Mouse (Mus musculus) forebrain, embryonic 11.5 days (tissue): Measurements from ENCODE around the gene Myadm. TPM values are rescaled to one million over a fixed set of nuclear protein-coding genes. Genes with fewer than 3 reads are reported as not detected.
A peak's percentile ranks its signal among the peaks of the same experiment; 100 is the strongest.

Experiments used
- ATAC-seq: fragments of 200-750 bp; cut with Nextera tagmentation; replicated peaks from 2 replicates; pipeline ENCODE4 v1.8.0; 2017; ENCODE audit warnings: moderate TSS enrichment; ENCODE audit not compliant: low FRiP score
- DNase-seq: peaks from one replicate; pipeline ENCODE4 v3.0.0-alpha.2; 2017; ENCODE audit warnings: low spot score
- H3K27ac ChIP-seq: fragments of 300-500 bp; sonication (generic); 2 replicates; pipeline ENCODE4 v1.5.1; 2014; ENCODE audit warnings: low read depth, low read length
- H3K27me3 ChIP-seq: fragments of 300-500 bp; sonication (generic); 2 replicates; pipeline ENCODE4 v1.6.1; 2014; ENCODE audit warnings: mild to moderate bottlenecking, low read length, mixed read lengths; ENCODE audit not compliant: control insufficient read depth, insufficient read depth
- H3K36me3 ChIP-seq: fragments of 300-500 bp; sonication (generic); 2 replicates; pipeline ENCODE4 v1.6.1; 2014; ENCODE audit warnings: mild to moderate bottlenecking, low read length, moderate library complexity, mixed read lengths; ENCODE audit not compliant: control insufficient read depth, insufficient read depth
- H3K4me1 ChIP-seq: fragments of 300-500 bp; sonication (generic); replicated peaks from 2 replicates; pipeline ENCODE4 v1.6.1; 2014; ENCODE audit warnings: low read length, mixed read lengths; ENCODE audit not compliant: control insufficient read depth, insufficient read depth
- H3K4me2 ChIP-seq: fragments of 300-500 bp; sonication (generic); 2 replicates; pipeline ENCODE4 v1.6.1; 2014; ENCODE audit warnings: low read depth, mild to moderate bottlenecking, low read length, moderate library complexity, mixed read lengths; ENCODE audit not compliant: severe bottlenecking
- H3K4me3 ChIP-seq: fragments of 300-500 bp; sonication (generic); 2 replicates; pipeline ENCODE4 v1.5.1; 2014; ENCODE audit warnings: low read depth, low read length
- H3K9ac ChIP-seq: fragments of 300-500 bp; sonication (generic); 2 replicates; pipeline ENCODE4 v1.6.1; 2014; ENCODE audit warnings: low read length
- H3K9me3 ChIP-seq: fragments of 300-500 bp; sonication (generic); 2 replicates; pipeline ENCODE4 v1.6.1; 2016; ENCODE audit warnings: low read length, mixed read lengths; ENCODE audit not compliant: control insufficient read depth
- WGBS: fragments of 180-500 bp; shearing (Covaris S2); extraction: QIAGEN DNeasy Blood & Tissue Kit; methylation state at CpG from one replicate; pipeline ENCODE4 v1.1.7; 2014; 5-methylcytosine and 5-hydroxymethylcytosine counted together
- polyA plus RNA-seq: library from polyadenylated mRNA; unstranded; fragments of >200 nt; fragmentation: Nextera tagmentation; extraction: Ambion mirVana; gene quantifications from 2 replicates; pipeline ENCODE4 v1.2.1, GENCODE M21; 2014

Gene Myadm
- polyA plus RNA-seq, 1 experiment from 2014 or later = 29.1 TPM

GRCm38 (mm10) chr7:3332224-3332615 is 43.3 kb downstream of the Myadm start:
- Histone ChIP-seq H3K9me3 (no peaks in the 10 kb centered on the region), H3K27me3 (no peaks in the 10 kb centered on the region; the same call in 1 of the 2 replicates), H3K36me3 (no peaks in the 10 kb centered on the region), H3K4me2 (peak overlapping the region; percentile 60), H3K9ac (peak overlapping the region; percentile 83), H3K4me1 (peaks cover 6% of the 10 kb centered on the region; the same call in 1 of the 2 replicates), H3K4me3 (peak overlapping the region; percentile 80), H3K27ac (peak overlapping the region; percentile 84)
- no peak for DNase-seq
- peak; percentile 11; the same call in 1 of the 2 replicates for ATAC-seq
- 0% methylated on average over 3 of the region's 4 CpGs for WGBS

GRCm38 (mm10) chr7:3332619-3333521 is 44.0 kb downstream of the Myadm start, which contains the start of gene Cacng7:
Cacng7 (plus strand) TSS chr7:3332955.
- H3K27me3 ChIP-seq = no peaks in the 10 kb centered on the region; the same call in 1 of the 2 replicates
- peak within 1 kb of the TSS; percentile 84 for H3K27ac ChIP-seq
- peak within 1 kb of the TSS; percentile 60 for H3K4me2 ChIP-seq
- peaks cover 6% of the 10 kb centered on the region; the same call in 1 of the 2 replicates for H3K4me1 ChIP-seq
- peak within 1 kb of the TSS; percentile 80 for H3K4me3 ChIP-seq
- H3K9ac ChIP-seq = peak within 1 kb of the TSS; percentile 83
- under 1% methylated on average over 51 of the region's 65 CpGs for WGBS
- H3K36me3 ChIP-seq = no peaks in the 10 kb centered on the region
- no peaks in the 10 kb centered on the region for H3K9me3 ChIP-seq
- peak; percentile 90 for DNase-seq
- ATAC-seq = peak; percentile 81

- WGBS = 6% methylated on average over 5 of the region's 5 CpGs
- Histone ChIP-seq H3K4me1 (peaks cover 6% of the 10 kb centered on the region; the same call in 1 of the 2 replicates), H3K36me3 (no peaks in the 10 kb centered on the region), H3K9me3 (no peaks in the 10 kb centered on the region), H3K27me3 (no peaks in the 10 kb centered on the region; the same call in 1 of the 2 replicates), H3K4me2 (peak overlapping the region; percentile 60), H3K27ac (no peak overlapping the region), H3K4me3 (peak overlapping the region; percentile 80), H3K9ac (peak overlapping the region; percentile 83)
- ATAC-seq (no peak), DNase-seq (peak; percentile 59)
These were observed 44.7 kb downstream of the Myadm start for GRCm38 (mm10) chr7:3333542-3333941.

- Histone ChIP-seq H3K9me3 (no peaks in the 10 kb centered on the region), H3K4me1 (peaks cover 6% of the 10 kb centered on the region; the same call in 1 of the 2 replicates), H3K4me3 (no peak overlapping the region), H3K27ac (no peak overlapping the region), H3K27me3 (no peaks in the 10 kb centered on the region), H3K9ac (no peak overlapping the region), H3K36me3 (no peaks in the 10 kb centered on the region), H3K4me2 (no peak overlapping the region)
- ATAC-seq (no peak), DNase-seq (no peak)
- 64% methylated on average over 17 of the region's 17 CpGs for WGBS
These were observed 47.5 kb downstream of the Myadm start for GRCm38 (mm10) chr7:3336412-3336811.

GRCm38 (mm10) chr7:3338286-3338935 is 49.5 kb downstream of the Myadm start:
- H3K4me3 ChIP-seq = no peak overlapping the region
- no peak overlapping the region for H3K4me2 ChIP-seq
- 89% methylated on average over 11 of the region's 11 CpGs for WGBS
- H3K4me1 ChIP-seq = peaks cover 6% of the 10 kb centered on the region; the same call in 1 of the 2 replicates
- peaks cover 4% of the 10 kb centered on the region; the same call in 1 of the 2 replicates for H3K36me3 ChIP-seq
- no peaks in the 10 kb centered on the region for H3K9me3 ChIP-seq
- no peak overlapping the region for H3K9ac ChIP-seq
- H3K27me3 ChIP-seq = no peaks in the 10 kb centered on the region
- DNase-seq = no peak
- H3K27ac ChIP-seq = no peak overlapping the region
- no peak for ATAC-seq

GRCm38 (mm10) chr7:3339010-3339409 is 50.1 kb downstream of the Myadm start:
- Histone ChIP-seq H3K9me3 (no peaks in the 10 kb centered on the region), H3K27me3 (no peaks in the 10 kb centered on the region), H3K4me3 (no peak overlapping the region), H3K27ac (no peak overlapping the region), H3K4me1 (peaks cover 3% of the 10 kb centered on the region; the same call in 1 of the 2 replicates), H3K36me3 (peaks cover 4% of the 10 kb centered on the region; the same call in 1 of the 2 replicates), H3K9ac (no peak overlapping the region), H3K4me2 (no peak overlapping the region)
- DNase-seq = no peak
- 89% methylated on average over 11 of the region's 11 CpGs for WGBS
- no peak for ATAC-seq

GRCm38 (mm10) chr7:3343861-3344260 is 55.0 kb downstream of the Myadm start:
- peaks cover 4% of the 10 kb centered on the region; the same call in 1 of the 2 replicates for H3K36me3 ChIP-seq
- H3K4me3 ChIP-seq = no peak overlapping the region
- WGBS = 91% methylated on average over 3 of the region's 3 CpGs
- no peaks in the 10 kb centered on the region for H3K9me3 ChIP-seq
- H3K4me1 ChIP-seq = no peaks in the 10 kb centered on the region
- H3K4me2 ChIP-seq = no peak overlapping the region
- H3K27ac ChIP-seq = no peak overlapping the region
- DNase-seq (no peak), ATAC-seq (no peak)
- H3K27me3 ChIP-seq = no peaks in the 10 kb centered on the region
- no peak overlapping the region for H3K9ac ChIP-seq

- H3K4me1 ChIP-seq = no peaks in the 10 kb centered on the region
- DNase-seq (no peak), ATAC-seq (no peak)
- no peak overlapping the region for H3K9ac ChIP-seq
- H3K27ac ChIP-seq = no peak overlapping the region
- 87% methylated on average over 3 of the region's 3 CpGs for WGBS
- H3K4me3 ChIP-seq = no peak overlapping the region
- no peaks in the 10 kb centered on the region for H3K9me3 ChIP-seq
- no peaks in the 10 kb centered on the region for H3K27me3 ChIP-seq
- H3K4me2 ChIP-seq = no peak overlapping the region
- peaks cover 4% of the 10 kb centered on the region; the same call in 1 of the 2 replicates for H3K36me3 ChIP-seq
These were observed 56.4 kb downstream of the Myadm start for GRCm38 (mm10) chr7:3345301-3345700.
